Comparison of ENCODE assay signal across 8 mouse cellular contexts in genomic region chr13:43558959-43559358, GRCm38 (mm10). TPM values are rescaled to one million over a fixed set of nuclear protein-coding genes. Genes with fewer than 3 reads are reported as not detected.
DNase-seq lines count a peak whose midpoint lies in the region; ATAC-seq and TF ChIP-seq lines count a peak whose summit lies in the region.

No protein-coding gene starts in this region.

- no peaks in the 10 kb centered on the region for H3K9me3 ChIP-seq in kidney, embryonic 16.5 days (ENCODE audit: low read length)
- H3K9me3 ChIP-seq in embryonic facial prominence, embryonic 12.5 days, result no peaks in the 10 kb centered on the region
- H3K9me3 ChIP-seq in intestine, embryonic 14.5 days (ENCODE audit: control insufficient read depth, low read length), result no peaks in the 10 kb centered on the region
- H3K9me3 ChIP-seq in midbrain, postnatal 0 days (ENCODE audit: low read length), result no peaks in the 10 kb centered on the region

- no peak for TF ChIP-seq CTCF in midbrain, postnatal 0 days (IDR thresholded peaks at IDR 0.05)
- TF ChIP-seq CTCF in thymus, adult 2 months (IDR thresholded peaks at IDR 0.05; ENCODE audit: borderline replicate concordance, control insufficient read depth, extremely low read depth, insufficient read depth, low read length, poor library complexity), result no peak

- DNase-seq in kidney, postnatal 14 days, result no peak
- no peak for DNase-seq in intestine, embryonic 14.5 days (ENCODE audit: low spot score)
- no peak for DNase-seq in midbrain, postnatal 0 days (ENCODE audit: low spot score)
- no peak for DNase-seq in layer of hippocampus, postnatal 14 days (ENCODE audit: low spot score in 2 of 2)
- DNase-seq in cerebellum, adult 18-20 months, result no peak
- DNase-seq in thymus, adult 2 months, result no peak

- no peaks in the 10 kb centered on the region for H3K27me3 ChIP-seq in kidney, embryonic 16.5 days (ENCODE audit: insufficient read depth, low read length)
- no peaks in the 10 kb centered on the region for H3K27me3 ChIP-seq in embryonic facial prominence, embryonic 12.5 days
- H3K27me3 ChIP-seq in intestine, embryonic 14.5 days (replicated peaks; ENCODE audit: control insufficient read depth, insufficient read depth, low read length), result no peaks in the 10 kb centered on the region
- no peaks in the 10 kb centered on the region for H3K27me3 ChIP-seq in midbrain, postnatal 0 days (ENCODE audit: insufficient read depth, low read length)
- H3K27me3 ChIP-seq in thymus, adult 2 months (ENCODE audit: control insufficient read depth, insufficient read depth, low read length), result no peaks in the 10 kb centered on the region

- H3K9ac ChIP-seq in kidney, embryonic 16.5 days (replicated peaks; ENCODE audit: low read length), result peak overlapping the region; percentile 50; the same call in 1 of the 2 replicates
- H3K9ac ChIP-seq in embryonic facial prominence, embryonic 12.5 days, result no peak overlapping the region; the same call in 1 of the 2 replicates
- H3K9ac ChIP-seq in intestine, embryonic 14.5 days (ENCODE audit: low read length), result no peak overlapping the region
- H3K9ac ChIP-seq in midbrain, postnatal 0 days (replicated peaks; ENCODE audit: low read length, poor library complexity, severe bottlenecking), result no peak overlapping the region; the same call in 1 of the 2 replicates

- peak overlapping the region; percentile 90 for H3K4me2 ChIP-seq in kidney, embryonic 16.5 days (replicated peaks; ENCODE audit: low read depth, low read length)
- peak overlapping the region; percentile 94 for H3K4me2 ChIP-seq in embryonic facial prominence, embryonic 12.5 days (replicated peaks)
- peak overlapping the region; percentile 73 for H3K4me2 ChIP-seq in intestine, embryonic 14.5 days (ENCODE audit: low read length)
- H3K4me2 ChIP-seq in midbrain, postnatal 0 days (ENCODE audit: low read depth, low read length, poor library complexity, severe bottlenecking), result peak overlapping the region; percentile 80

- H3K36me3 ChIP-seq in kidney, embryonic 16.5 days (ENCODE audit: insufficient read depth, low read length), result peaks cover 9% of the 10 kb centered on the region
- H3K36me3 ChIP-seq in embryonic facial prominence, embryonic 12.5 days, result peaks cover 11% of the 10 kb centered on the region; the same call in 1 of the 2 replicates
- no peaks in the 10 kb centered on the region for H3K36me3 ChIP-seq in intestine, embryonic 14.5 days (ENCODE audit: control insufficient read depth, insufficient read depth, low read length)
- H3K36me3 ChIP-seq in midbrain, postnatal 0 days (ENCODE audit: insufficient read depth, low read length), result no peaks in the 10 kb centered on the region
- H3K36me3 ChIP-seq in thymus, adult 2 months (ENCODE audit: control insufficient read depth, insufficient read depth, low read length), result no peaks in the 10 kb centered on the region

- no peak for ATAC-seq in kidney, embryonic 16.5 days (ENCODE audit: low FRiP score, low TSS enrichment)
- ATAC-seq in embryonic facial prominence, embryonic 12.5 days (ENCODE audit: insufficient number of reproducible peaks, insufficient read depth, low FRiP score, low TSS enrichment), result no peak
- ATAC-seq in intestine, embryonic 14.5 days (replicated peaks; ENCODE audit: low FRiP score, low TSS enrichment, low read depth), result no peak
- ATAC-seq in midbrain, postnatal 0 days (ENCODE audit: low FRiP score), result no peak

- H3K27ac ChIP-seq in kidney, embryonic 16.5 days (ENCODE audit: low read length), result no peak overlapping the region
- H3K27ac ChIP-seq in embryonic facial prominence, embryonic 12.5 days, result no peak overlapping the region
- H3K27ac ChIP-seq in intestine, embryonic 14.5 days (ENCODE audit: low read depth), result no peak overlapping the region
- no peak overlapping the region for H3K27ac ChIP-seq in midbrain, postnatal 0 days (ENCODE audit: low read depth, low read length)
- H3K27ac ChIP-seq in thymus, adult 2 months (ENCODE audit: control insufficient read depth, insufficient read depth, low read length), result no peak overlapping the region

- H3K4me3 ChIP-seq in kidney, embryonic 16.5 days (ENCODE audit: low read length), result peak overlapping the region; percentile 83
- peak overlapping the region; percentile 82 for H3K4me3 ChIP-seq in embryonic facial prominence, embryonic 12.5 days
- H3K4me3 ChIP-seq in intestine, embryonic 14.5 days (ENCODE audit: low read depth, low read length), result peak overlapping the region; percentile 70
- H3K4me3 ChIP-seq in midbrain, postnatal 0 days (ENCODE audit: low read depth, low read length), result peak overlapping the region; percentile 73
- no peak overlapping the region for H3K4me3 ChIP-seq in thymus, adult 2 months (ENCODE audit: control insufficient read depth, insufficient read depth, low read length)

- peaks cover 18% of the 10 kb centered on the region for H3K4me1 ChIP-seq in kidney, embryonic 16.5 days (ENCODE audit: insufficient read depth, low read length)
- peaks cover 14% of the 10 kb centered on the region for H3K4me1 ChIP-seq in embryonic facial prominence, embryonic 12.5 days
- peaks cover 10% of the 10 kb centered on the region for H3K4me1 ChIP-seq in intestine, embryonic 14.5 days (replicated peaks; ENCODE audit: control insufficient read depth, insufficient read depth, low read length)
- H3K4me1 ChIP-seq in midbrain, postnatal 0 days (ENCODE audit: insufficient read depth, low read length), result peaks cover 4% of the 10 kb centered on the region; the same call in 1 of the 2 replicates
- peaks cover 22% of the 10 kb centered on the region for H3K4me1 ChIP-seq in thymus, adult 2 months (replicated peaks; ENCODE audit: control insufficient read depth, insufficient read depth, low read length)

- no peak for TF ChIP-seq POLR2A in thymus, adult 2 months (IDR thresholded peaks at IDR 0.05; ENCODE audit: control insufficient read depth, extremely low read depth, insufficient read depth, low read length, poor library complexity)

- WGBS in kidney, embryonic 16.5 days, result 18% methylated on average over 6 of the region's 6 CpGs
- 34% methylated on average over 6 of the region's 6 CpGs for WGBS in embryonic facial prominence, embryonic 12.5 days
- 23% methylated on average over 6 of the region's 6 CpGs for WGBS in intestine, embryonic 14.5 days
- 41% methylated on average over 6 of the region's 6 CpGs for WGBS in midbrain, postnatal 0 days
- WGBS in thymus, adult 2 months, result 49% methylated on average over 6 of the region's 6 CpGs

RNA-seq across cellular contexts. Expression of gene Mcur1, which starts 1.0 kb away (rescaled TPM):
- polyA plus RNA-seq in kidney, embryonic 16.5 days (2015; fragmentation: Nextera tagmentation; extraction: Ambion mirVana), result 22.2 and 23.0 TPM in 2 replicates
- 13.5 and 15.0 TPM in 2 replicates for polyA plus RNA-seq in embryonic facial prominence, embryonic 12.5 days (2016; fragmentation: Nextera tagmentation; extraction: Ambion mirVana)
- polyA plus RNA-seq in intestine, embryonic 14.5 days (2014; fragmentation: Nextera tagmentation; extraction: Ambion mirVana), result 11.2 and 13.1 TPM in 2 replicates
- total RNA-seq in midbrain, postnatal 0 days (2014; rRNA removed), result 9.9 and 10.9 TPM in 2 replicates
- polyA plus RNA-seq in midbrain, postnatal 0 days (2015; fragmentation: Nextera tagmentation; extraction: Ambion mirVana), result 6.1 and 7.0 TPM in 2 replicates
- 10 to 100 TPM; 22.7 to 23.4 TPM for total RNA-seq in layer of hippocampus, postnatal 14 days (2021)
- polyA plus RNA-seq in thymus, adult 2 months (2012; rRNA removed), result 18.0 and 28.2 TPM in 2 replicates

RNA-seq across cellular contexts. Expression of gene Rnf182, which starts 56.6 kb away (rescaled TPM):
- 1.6 and 3.2 TPM in 2 replicates for polyA plus RNA-seq in kidney, embryonic 16.5 days (2015; fragmentation: Nextera tagmentation; extraction: Ambion mirVana)
- polyA plus RNA-seq in embryonic facial prominence, embryonic 12.5 days (2016; fragmentation: Nextera tagmentation; extraction: Ambion mirVana), result 11.6 and 12.0 TPM in 2 replicates
- polyA plus RNA-seq in intestine, embryonic 14.5 days (2014; fragmentation: Nextera tagmentation; extraction: Ambion mirVana), result 1.5 and 2.2 TPM in 2 replicates
- total RNA-seq in midbrain, postnatal 0 days (2014; rRNA removed), result 6.0 and 10.2 TPM in 2 replicates
- 22.2 and 25.5 TPM in 2 replicates for polyA plus RNA-seq in midbrain, postnatal 0 days (2015; fragmentation: Nextera tagmentation; extraction: Ambion mirVana)
- 10 to 100 TPM; 37.3 to 41.8 TPM for total RNA-seq in layer of hippocampus, postnatal 14 days (2021)
- polyA plus RNA-seq in thymus, adult 2 months (2012; rRNA removed), result 0.13 and 0.18 TPM in 2 replicates
